Mouse (Mus musculus): ENCODE measurements around the gene Optn. TPM values are rescaled to one million over a fixed set of nuclear protein-coding genes. Genes with fewer than 3 reads are reported as not detected.

Optn gene
- 10 to 100 TPM; 20.1 to 20.7 TPM for total RNA-seq (2021)

DNA sequence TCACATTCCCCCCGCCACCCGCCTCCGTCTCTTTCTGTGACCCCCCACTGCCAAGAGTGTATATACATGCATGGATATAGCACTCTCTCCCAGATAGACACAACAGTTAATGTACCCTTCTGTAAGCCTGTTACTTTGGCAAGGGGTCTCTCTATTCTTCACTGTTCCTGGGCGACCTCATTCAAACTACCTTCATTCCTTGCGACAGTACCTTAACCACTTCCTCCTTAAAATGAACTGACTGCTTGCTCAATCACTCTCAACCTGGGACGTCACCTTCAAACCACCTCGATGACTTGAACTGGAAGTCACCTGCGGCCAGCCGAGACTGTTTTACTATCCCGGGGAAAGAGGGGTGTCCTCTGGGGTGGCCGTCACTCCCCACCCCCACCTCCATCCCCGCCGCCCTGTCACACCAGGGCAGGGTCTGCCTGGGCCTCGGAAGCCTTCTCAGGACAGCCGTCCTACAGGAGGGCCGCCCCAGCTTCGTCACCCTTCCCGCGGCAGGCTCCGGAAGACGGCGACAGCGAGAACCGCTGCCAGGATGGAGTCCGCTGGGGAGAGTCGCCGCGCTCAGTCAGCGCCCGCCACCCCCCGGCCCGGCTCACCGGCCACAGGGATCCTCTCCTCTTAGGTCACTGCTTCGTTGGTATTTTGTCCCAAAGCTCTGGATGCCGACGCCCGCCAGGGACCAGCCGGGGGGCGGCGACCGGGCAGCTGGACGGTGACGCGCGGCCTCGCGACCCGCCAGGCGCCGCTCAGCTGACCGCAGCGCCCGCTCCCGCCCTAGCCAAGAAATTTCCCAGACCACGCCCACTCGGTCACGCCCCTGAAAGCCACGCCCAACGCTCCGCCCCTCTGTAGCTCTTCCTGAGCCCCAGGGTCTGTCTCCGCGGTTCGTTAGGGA is at the start of gene Optn:
Gene Optn, minus strand, starts transcription at position 753 of the 907 bp plus-strand sequence.
- peak; percentile 65 to 87 for DNase-seq (ENCODE audit: extremely low spot score in 1 of 2, low spot score in 2 of 2)
- intact Hi-C loops (cut with DNase I): loop anchor here (10.0 kb wide), 1 partner anchor 149 kb away; the partner anchor contains the start of gene Phyh

- DNase-seq (ENCODE audit: extremely low spot score in 1 of 2, low spot score in 2 of 2): peak in 1 of 2 experiments; percentile 42
- intact Hi-C loops (cut with DNase I): no loop called here
Measured at GRCm38 (mm10) chr2:5112785-5113291, 49.0 kb upstream of the Optn start.

DNA sequence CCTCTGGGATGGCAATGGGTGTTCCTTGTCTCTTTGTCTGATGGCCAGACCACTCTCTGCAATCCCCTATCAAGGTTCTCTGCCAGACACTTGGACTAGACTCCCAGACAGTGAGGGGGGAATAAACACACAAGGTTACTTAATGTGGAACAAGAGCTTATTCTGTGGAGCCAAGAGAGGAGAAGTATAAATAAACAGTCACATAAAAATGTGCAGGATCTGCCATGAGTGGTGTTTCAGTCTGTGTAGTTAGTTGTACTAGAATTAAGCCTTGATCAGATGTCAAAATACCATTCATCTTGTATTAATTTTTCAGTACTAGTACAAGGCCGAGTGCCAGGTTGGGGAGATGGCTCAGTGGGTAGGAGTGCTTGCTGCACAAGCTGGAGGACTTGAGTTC is 39.0 kb upstream of the Optn start:
- intact Hi-C loops (cut with DNase I): loop anchor here (5.0 kb wide), 1 partner anchor 59 kb away; no protein-coding TSS in a partner anchor

DNA sequence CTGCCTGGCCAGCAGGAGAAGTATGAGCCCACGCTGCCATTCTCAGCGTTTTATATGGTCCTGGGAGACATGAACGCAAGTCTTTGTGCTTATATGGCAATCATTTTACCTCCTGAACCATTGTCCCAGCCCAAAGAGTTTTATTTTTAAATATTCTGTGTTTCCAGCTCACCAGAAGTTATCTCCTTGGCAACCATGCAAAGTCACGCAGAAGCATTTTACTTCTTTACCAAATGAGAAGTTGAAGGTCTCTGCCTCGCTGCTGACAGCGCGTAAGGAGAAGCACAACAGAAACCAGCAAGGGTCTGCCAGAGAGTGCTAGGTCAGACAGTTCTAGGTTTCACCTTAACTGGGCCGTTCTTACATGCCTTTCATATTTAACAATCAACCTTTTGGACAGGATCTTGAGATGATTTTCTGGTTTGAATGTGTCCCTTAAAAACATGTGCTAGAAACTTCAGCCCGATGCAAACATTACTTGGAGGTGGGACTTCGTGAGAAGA is 37.9 kb upstream of the Optn start:
- DNase-seq (ENCODE audit: extremely low spot score in 1 of 2, low spot score in 2 of 2): no peak
- intact Hi-C loops (cut with DNase I): loop anchor here (5.0 kb wide), 1 partner anchor 61 kb away; no protein-coding TSS in a partner anchor

More for the DNA sequence above, 39.0 kb upstream of the Optn start:
- no peak for DNase-seq (ENCODE audit: extremely low spot score in 1 of 2, low spot score in 2 of 2)

- no peak for DNase-seq (ENCODE audit: extremely low spot score in 1 of 2, low spot score in 2 of 2)
- intact Hi-C loops (cut with DNase I): no loop called here
Measured at GRCm38 (mm10) chr2:5099176-5099575, 35.3 kb upstream of the Optn start.

DNA sequence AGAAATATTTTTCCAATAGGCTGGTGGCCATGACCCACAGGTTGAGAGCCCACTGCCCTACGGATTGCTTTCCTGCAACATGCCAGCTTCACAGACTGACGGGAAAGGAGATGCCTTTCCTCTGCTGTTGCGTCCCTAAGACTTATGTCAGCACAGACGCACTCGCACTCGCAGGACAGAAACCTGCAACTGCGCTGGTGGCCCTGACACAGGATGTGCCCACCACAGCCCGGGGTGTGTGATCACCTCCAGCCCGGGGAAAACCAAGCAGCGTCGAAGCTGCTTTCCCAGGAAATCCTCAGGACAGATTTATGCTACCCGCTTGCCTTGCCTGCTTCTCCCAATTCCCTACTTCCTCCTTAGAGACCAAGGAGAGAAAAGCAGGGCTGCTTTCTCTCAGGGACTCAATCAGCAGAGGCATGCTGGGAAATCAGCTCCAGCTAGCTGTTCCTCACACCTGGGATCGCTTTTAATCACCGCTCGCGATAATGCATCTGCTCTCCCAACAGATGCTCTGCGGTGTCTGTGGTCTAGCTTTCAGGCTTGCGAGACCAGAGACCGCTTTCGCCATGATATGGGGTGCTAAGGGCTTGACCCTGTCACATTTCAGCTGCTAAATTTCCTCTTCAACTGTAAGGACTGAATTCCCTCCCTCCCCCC is 34.1 kb upstream of the Optn start:
- no peak for DNase-seq (ENCODE audit: extremely low spot score in 1 of 2, low spot score in 2 of 2)
- intact Hi-C loops (cut with DNase I): loop anchor here (2.0 kb wide), 1 partner anchor 73 kb away; no protein-coding TSS in a partner anchor

GRCm38 (mm10) chr2:5095316-5095715 is 31.5 kb upstream of the Optn start:
- intact Hi-C loops (cut with DNase I): no loop called here

DNA sequence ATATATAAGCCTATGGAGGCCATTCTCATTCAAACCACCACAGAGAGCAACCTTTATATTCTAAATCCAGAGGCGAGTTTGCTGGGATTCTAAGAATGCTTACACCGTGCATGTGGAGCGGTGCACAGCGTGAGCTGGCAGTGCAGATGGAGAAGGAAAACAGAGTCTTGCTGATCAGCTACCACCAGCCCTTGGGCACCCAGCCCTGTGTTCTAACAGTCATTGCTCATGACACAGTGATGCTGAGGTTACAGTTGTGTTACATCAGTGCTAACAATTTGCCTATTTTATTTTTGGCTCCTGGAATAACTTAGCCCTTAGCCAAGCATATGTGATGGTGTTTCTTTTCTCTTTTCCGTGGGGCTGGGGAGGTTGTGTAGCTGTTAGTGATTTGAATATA is 31.0 kb upstream of the Optn start:
- no peak for DNase-seq (ENCODE audit: extremely low spot score in 1 of 2, low spot score in 2 of 2)
- intact Hi-C loops (cut with DNase I): loop anchor here (5.0 kb wide), 1 partner anchor 302 kb away; no protein-coding TSS in a partner anchor

More at GRCm38 (mm10) chr2:5095316-5095715, 31.5 kb upstream of the Optn start:
- DNase-seq (ENCODE audit: extremely low spot score in 1 of 2, low spot score in 2 of 2): no peak

- peak in 1 of 2 experiments; percentile 45 for DNase-seq (ENCODE audit: extremely low spot score in 1 of 2, low spot score in 2 of 2)
- intact Hi-C loops (cut with DNase I): loop anchor here (2.0 to 5.0 kb wide), 2 partner anchors 160 to 307 kb away; no protein-coding TSS in a partner anchor
Measured at GRCm38 (mm10) chr2:5090385-5090784, 26.5 kb upstream of the Optn start.

DNA sequence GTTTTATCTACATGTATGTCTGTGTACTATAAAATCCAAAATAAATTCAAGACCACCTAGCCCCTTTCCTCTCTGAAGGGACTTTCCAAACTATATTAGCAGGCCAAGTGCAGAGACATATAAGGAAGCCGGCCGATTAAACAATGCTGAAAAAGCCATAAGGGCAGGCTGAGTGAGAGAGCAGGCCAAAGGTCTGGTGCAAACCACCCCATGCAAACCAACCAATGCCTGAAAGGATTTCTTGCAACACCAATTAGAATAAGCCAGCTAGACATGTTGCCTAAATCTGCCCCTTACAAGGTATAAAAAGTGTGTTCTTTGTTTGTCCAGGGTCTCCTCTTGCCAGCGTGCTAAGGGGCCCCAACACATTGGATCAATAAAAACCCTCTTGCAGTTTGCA is 23.8 kb upstream of the Optn start:
- no peak for DNase-seq (ENCODE audit: extremely low spot score in 1 of 2, low spot score in 2 of 2)
- intact Hi-C loops (cut with DNase I): loop anchor here (10.0 kb wide), 1 partner anchor 717 kb away; no protein-coding TSS in a partner anchor

DNA sequence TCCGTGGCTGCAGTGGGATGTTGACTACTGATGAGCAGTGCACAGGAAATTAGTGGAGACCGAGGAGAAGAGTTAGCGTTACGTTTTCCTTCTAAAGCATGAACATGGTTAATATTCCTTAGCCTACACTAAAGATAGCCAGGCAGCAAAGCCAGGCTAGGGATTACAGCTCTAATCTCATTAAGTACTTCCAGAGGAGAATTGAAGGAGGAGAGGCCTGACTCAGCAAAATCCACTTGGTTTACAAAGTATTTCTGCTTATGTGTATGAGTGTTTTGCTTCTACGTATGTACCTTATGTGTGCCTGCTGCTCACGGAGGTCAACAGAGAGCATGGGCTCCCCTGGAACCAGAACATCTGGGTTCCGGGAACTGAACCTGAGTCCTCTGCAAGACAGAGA is 19.9 kb upstream of the Optn start:
- DNase-seq (ENCODE audit: extremely low spot score in 1 of 2, low spot score in 2 of 2): no peak
- intact Hi-C loops (cut with DNase I): loop anchor here (10.0 kb wide), 1 partner anchor 721 kb away; no protein-coding TSS in a partner anchor

GRCm38 (mm10) chr2:5080053-5080787 is 16.4 kb upstream of the Optn start:
- intact Hi-C loops (cut with DNase I): loop anchor here (10.0 kb wide), 1 partner anchor 725 kb away; no protein-coding TSS in a partner anchor
- DNase-seq (ENCODE audit: extremely low spot score in 1 of 2, low spot score in 2 of 2): peak; percentile 45 to 56

- intact Hi-C loops (cut with DNase I): no loop called here
Measured at GRCm38 (mm10) chr2:5077937-5078336, 14.1 kb upstream of the Optn start.

DNA sequence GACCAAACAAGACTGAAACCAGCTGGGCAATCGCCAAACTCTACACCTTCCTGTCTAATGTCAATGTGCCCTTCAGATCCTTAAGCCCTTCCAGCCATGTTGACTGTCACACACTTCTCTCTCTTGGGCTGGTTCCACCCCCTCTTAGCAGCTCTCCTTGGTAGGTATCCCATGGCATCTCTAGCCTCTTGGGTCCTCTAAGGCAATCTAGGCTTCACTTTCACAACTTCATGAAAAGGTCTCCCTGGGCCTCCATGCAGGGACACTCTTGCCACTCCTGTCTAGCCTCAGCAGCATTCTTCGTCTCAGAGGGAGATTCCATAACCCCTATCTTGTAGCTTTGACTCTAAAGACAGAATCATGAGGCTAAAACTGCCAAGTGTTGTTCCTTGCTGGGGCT is 13.6 kb upstream of the Optn start:
- intact Hi-C loops (cut with DNase I): no loop called here
- no peak for DNase-seq (ENCODE audit: extremely low spot score in 1 of 2, low spot score in 2 of 2)

More at GRCm38 (mm10) chr2:5077937-5078336, 14.1 kb upstream of the Optn start:
- no peak for DNase-seq (ENCODE audit: extremely low spot score in 1 of 2, low spot score in 2 of 2)

DNA sequence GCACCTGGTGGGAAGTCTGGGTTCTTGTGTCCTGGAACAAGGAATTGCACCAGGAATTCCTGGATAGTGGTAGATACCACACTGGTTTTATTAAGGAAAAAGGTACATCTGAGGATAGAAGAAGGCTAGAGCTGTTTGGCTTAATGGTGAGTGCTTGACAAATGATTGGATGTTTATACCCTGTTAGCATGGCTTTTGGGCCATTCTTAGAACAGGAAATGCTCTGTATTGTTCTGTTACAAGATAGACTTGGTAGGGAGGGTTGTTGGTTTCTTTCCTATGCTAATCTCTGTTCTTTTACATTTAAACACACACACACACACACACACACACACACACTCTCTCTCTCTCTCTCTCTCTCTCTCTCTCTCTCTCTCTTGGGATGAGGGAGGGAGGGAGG is 12.0 kb upstream of the Optn start:
- DNase-seq (ENCODE audit: extremely low spot score in 1 of 2, low spot score in 2 of 2): no peak
- intact Hi-C loops (cut with DNase I): no loop called here

- DNase-seq (ENCODE audit: extremely low spot score in 1 of 2, low spot score in 2 of 2): no peak
- intact Hi-C loops (cut with DNase I): no loop called here
Measured at GRCm38 (mm10) chr2:5075432-5075831, 11.6 kb upstream of the Optn start.

DNA sequence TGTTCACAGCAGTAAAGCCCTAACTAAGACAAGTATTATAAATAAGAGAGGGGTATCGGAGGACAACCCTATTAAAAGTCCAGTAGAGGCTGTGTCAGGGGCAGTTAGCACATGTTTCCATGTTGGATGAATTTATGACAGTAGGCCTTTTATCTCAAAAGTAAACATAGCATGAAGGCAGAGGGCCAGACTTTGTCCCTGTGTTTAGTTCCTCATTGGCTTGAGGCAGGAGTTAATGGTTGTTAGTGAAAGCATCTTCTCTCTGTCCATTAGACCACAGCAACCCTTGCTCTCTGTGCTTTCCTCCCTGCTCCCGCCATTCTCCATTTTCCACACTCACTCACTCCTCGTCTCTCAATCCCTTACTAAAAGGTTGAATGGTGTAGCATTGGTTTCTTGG is 9.9 kb upstream of the Optn start:
- no peak for DNase-seq (ENCODE audit: extremely low spot score in 1 of 2, low spot score in 2 of 2)
- intact Hi-C loops (cut with DNase I): no loop called here

GRCm38 (mm10) chr2:5067951-5068350 is 4.1 kb upstream of the Optn start:
- intact Hi-C loops (cut with DNase I): loop anchor here (10.0 kb wide), 1 partner anchor 153 kb away; the partner anchor contains the start of gene Phyh
- no peak for DNase-seq (ENCODE audit: extremely low spot score in 1 of 2, low spot score in 2 of 2)

Measured in left cerebral cortex, postnatal 10 days (tissue).